Mouse (Mus musculus): ENCODE results near the gene Vps25.

- TF ChIP-seq POLR2A (IDR thresholded peaks at IDR 0.05; ENCODE audit: borderline replicate concordance, extremely low read depth, low read depth, low read length) (no peak), CTCF (IDR thresholded peaks at IDR 0.05; ENCODE audit: insufficient read depth, low read length) (no peak)
These were observed 29.4 kb downstream of the Vps25 start for GRCm38 (mm10) chr11:101282896-101283295.

Measured in lung, adult 2 months (tissue).